Mouse (Mus musculus): ENCODE measurements at regions not wholly inside any gene's neighbourhood (a gene's known extent, or its start where the extent isn't known, plus 50 kb on each side); places are given as distances from the start of the nearest gene placed in this dataset.

DNA sequence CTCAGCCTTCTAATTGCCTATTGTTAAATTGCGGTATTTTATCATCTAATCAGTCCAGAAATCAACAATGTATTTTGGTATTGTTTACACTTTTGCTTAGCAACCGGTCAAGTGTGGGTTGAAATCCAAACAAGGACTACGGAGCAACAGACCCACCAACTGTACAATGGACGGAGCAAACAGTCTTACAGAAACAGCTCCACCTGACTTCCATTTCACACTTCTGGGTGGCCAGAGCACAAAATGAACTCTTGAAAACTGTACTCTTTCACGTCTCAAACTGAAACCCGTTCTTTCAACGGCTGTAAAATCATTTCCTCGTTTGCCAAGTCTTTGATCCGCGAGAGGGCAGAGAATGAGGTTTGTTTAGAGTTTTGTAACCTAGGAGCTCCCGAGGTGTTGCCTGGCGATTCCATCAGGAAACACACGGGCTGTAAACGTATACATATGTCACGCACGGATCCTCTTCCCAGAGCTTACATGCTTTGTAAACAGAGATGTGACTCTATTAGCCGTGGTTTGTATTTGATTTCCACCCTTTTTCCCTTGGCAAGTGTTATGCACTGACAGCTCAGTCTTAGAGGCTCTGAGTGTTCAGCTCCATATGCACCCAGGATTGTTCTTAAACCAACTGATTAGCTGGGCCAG lies 258.3 kb downstream of the Etnk1 start:
- Histone ChIP-seq H3K79me2 (replicated peaks; ENCODE audit: control insufficient read depth, insufficient read depth, low read length) (no peaks in the 10 kb centered on the region), H3K4me1 (ENCODE audit: control insufficient read depth, insufficient read depth, low read length) (no peaks in the 10 kb centered on the region), H3K36me3 (ENCODE audit: control insufficient read depth, insufficient read depth, low read length) (no peaks in the 10 kb centered on the region), H3K27me3 (ENCODE audit: control insufficient read depth, insufficient read depth, low read length) (no peaks in the 10 kb centered on the region), H3K27ac (no peak overlapping the region), H3K4me3 (no peak overlapping the region), H3K9ac (ENCODE audit: low read depth, low read length) (no peak overlapping the region)
- intact Hi-C loops (cut with DNase I): no loop called here
- DNase-seq: no peak
- WGBS: 73% methylated on average over 17 of the region's 17 CpGs
- no peak for TF ChIP-seq EP300 (IDR thresholded peaks at IDR 0.05; ENCODE audit: insufficient read depth, low read depth, low read length)
- TF ChIP-seq POLR2A (IDR thresholded peaks at IDR 0.05; ENCODE audit: insufficient read depth, low read depth, low read length): no peak
- TF ChIP-seq CTCF (IDR thresholded peaks at IDR 0.05): no peak

DNA sequence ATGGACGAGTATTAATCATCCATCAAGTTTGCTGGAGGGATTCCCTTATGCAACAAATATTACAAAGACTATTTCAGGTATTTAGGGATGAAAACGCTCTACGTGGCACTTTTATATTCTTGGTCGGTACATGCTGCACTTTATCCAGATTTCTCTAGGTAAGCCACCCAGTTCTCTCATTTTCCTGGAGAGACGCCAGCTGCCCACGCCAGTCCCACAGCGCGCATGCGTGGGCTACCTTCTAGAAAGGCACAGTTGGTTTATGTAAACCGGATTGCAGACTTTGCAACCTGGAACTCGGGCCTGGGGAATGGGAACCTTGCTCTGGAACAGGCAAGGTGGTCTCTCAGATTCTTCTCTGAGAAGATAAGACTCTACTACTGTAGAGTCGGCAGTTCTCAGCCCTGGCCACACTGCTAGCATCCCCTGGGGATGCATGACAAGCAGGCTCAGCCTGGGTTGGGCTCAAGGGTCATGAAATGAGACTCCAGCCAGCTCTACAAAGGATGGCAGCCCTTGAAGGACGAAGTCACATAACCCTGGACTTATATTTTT lies 265.0 kb downstream of the Etnk1 start:
- no peak for TF ChIP-seq CTCF (IDR thresholded peaks at IDR 0.05)
- no peak for TF ChIP-seq EP300 (IDR thresholded peaks at IDR 0.05; ENCODE audit: insufficient read depth, low read depth, low read length)
- TF ChIP-seq POLR2A (IDR thresholded peaks at IDR 0.05; ENCODE audit: insufficient read depth, low read depth, low read length): no peak
- Histone ChIP-seq H3K4me3 (no peak overlapping the region), H3K9ac (ENCODE audit: low read depth, low read length) (no peak overlapping the region), H3K27me3 (ENCODE audit: control insufficient read depth, insufficient read depth, low read length) (no peaks in the 10 kb centered on the region), H3K36me3 (ENCODE audit: control insufficient read depth, insufficient read depth, low read length) (no peaks in the 10 kb centered on the region), H3K4me1 (ENCODE audit: control insufficient read depth, insufficient read depth, low read length) (no peaks in the 10 kb centered on the region), H3K79me2 (replicated peaks; ENCODE audit: control insufficient read depth, insufficient read depth, low read length) (no peaks in the 10 kb centered on the region), H3K27ac (no peak overlapping the region)
- intact Hi-C loops (cut with DNase I): no loop called here
- no peak for DNase-seq
- WGBS: 81% methylated on average over 13 of the region's 13 CpGs

DNA sequence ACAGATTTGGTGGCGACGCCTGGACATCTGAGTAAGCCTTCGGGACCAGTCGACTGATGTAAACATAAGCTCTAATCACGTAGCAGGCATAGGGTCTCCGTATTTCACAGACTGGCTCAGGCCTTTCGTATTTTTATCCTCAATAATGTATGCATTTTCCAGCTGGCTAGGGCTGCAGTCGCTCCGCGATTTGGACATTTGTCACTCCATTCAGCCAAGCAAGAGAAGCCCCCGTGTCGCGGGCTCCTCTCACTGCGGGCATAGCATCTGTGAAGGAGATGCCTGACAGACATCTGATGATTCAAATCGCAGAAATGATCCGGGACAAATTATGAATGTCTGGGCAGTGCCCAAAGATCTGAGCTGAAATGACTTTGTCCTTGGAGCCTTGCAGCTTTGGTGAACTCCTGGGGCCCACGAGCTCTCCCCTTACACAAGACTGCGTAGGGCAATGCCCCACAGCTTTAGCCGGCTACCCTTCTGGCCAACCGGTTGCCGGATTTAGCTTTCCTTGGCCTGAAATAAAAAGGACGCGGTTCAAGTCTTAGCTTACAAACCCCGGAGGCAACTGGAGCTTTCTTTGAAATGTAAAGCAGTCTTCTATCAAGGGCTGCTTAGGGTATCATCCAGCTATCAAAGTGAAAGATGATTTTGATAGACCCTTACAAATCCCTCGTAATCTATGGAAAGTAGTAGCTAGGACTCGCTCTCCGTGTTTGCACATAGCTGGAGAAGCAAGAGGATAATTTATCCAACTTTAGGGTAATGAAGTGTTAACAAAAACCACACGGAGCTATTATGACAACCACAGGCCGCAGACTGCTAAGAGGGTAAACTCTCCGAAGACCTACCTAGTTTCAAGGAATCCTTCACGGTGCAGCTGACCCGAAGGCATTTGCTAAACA lies 270.6 kb downstream of the Etnk1 start:
- Histone ChIP-seq H3K27ac (no peak overlapping the region), H3K79me2 (replicated peaks; ENCODE audit: control insufficient read depth, insufficient read depth, low read length) (no peaks in the 10 kb centered on the region), H3K27me3 (ENCODE audit: control insufficient read depth, insufficient read depth, low read length) (no peaks in the 10 kb centered on the region), H3K9ac (ENCODE audit: low read depth, low read length) (no peak overlapping the region), H3K36me3 (ENCODE audit: control insufficient read depth, insufficient read depth, low read length) (no peaks in the 10 kb centered on the region), H3K4me1 (ENCODE audit: control insufficient read depth, insufficient read depth, low read length) (no peaks in the 10 kb centered on the region), H3K4me3 (no peak overlapping the region)
- intact Hi-C loops (cut with DNase I): no loop called here
- DNase-seq: no peak
- WGBS: 87% methylated on average over 32 of the region's 32 CpGs
- TF ChIP-seq EP300 (IDR thresholded peaks at IDR 0.05; ENCODE audit: insufficient read depth, low read depth, low read length) (no peak), CTCF (IDR thresholded peaks at IDR 0.05) (no peak), POLR2A (IDR thresholded peaks at IDR 0.05; ENCODE audit: insufficient read depth, low read depth, low read length) (no peak)

- WGBS: 87% methylated on average over 5 of the region's 5 CpGs
These were observed 271.2 kb downstream of the Etnk1 start for GRCm38 (mm10) chr6:143438272-143438591.

GRCm38 (mm10) chr6:143439484-143439883 lies 272.5 kb downstream of the Etnk1 start:
- no peaks in the 10 kb centered on the region for H3K79me2 ChIP-seq (replicated peaks; ENCODE audit: control insufficient read depth, insufficient read depth, low read length)
- intact Hi-C loops (cut with DNase I): no loop called here
- no peak overlapping the region for H3K9ac ChIP-seq (ENCODE audit: low read depth, low read length)
- H3K36me3 ChIP-seq (ENCODE audit: control insufficient read depth, insufficient read depth, low read length): no peaks in the 10 kb centered on the region
- WGBS: 91% methylated on average over 10 of the region's 10 CpGs
- H3K4me3 ChIP-seq: no peak overlapping the region
- no peak overlapping the region for H3K27ac ChIP-seq
- no peak for DNase-seq
- H3K4me1 ChIP-seq (ENCODE audit: control insufficient read depth, insufficient read depth, low read length): no peaks in the 10 kb centered on the region
- H3K27me3 ChIP-seq (ENCODE audit: control insufficient read depth, insufficient read depth, low read length): no peaks in the 10 kb centered on the region
- TF ChIP-seq POLR2A (IDR thresholded peaks at IDR 0.05; ENCODE audit: insufficient read depth, low read depth, low read length) (no peak), EP300 (IDR thresholded peaks at IDR 0.05; ENCODE audit: insufficient read depth, low read depth, low read length) (no peak), CTCF (IDR thresholded peaks at IDR 0.05) (no peak)

More at GRCm38 (mm10) chr6:143438272-143438591, 271.2 kb downstream of the Etnk1 start:
- Histone ChIP-seq H3K27ac (no peak overlapping the region), H3K27me3 (ENCODE audit: control insufficient read depth, insufficient read depth, low read length) (no peaks in the 10 kb centered on the region), H3K9ac (ENCODE audit: low read depth, low read length) (no peak overlapping the region), H3K4me3 (no peak overlapping the region), H3K36me3 (ENCODE audit: control insufficient read depth, insufficient read depth, low read length) (no peaks in the 10 kb centered on the region), H3K79me2 (replicated peaks; ENCODE audit: control insufficient read depth, insufficient read depth, low read length) (no peaks in the 10 kb centered on the region), H3K4me1 (ENCODE audit: control insufficient read depth, insufficient read depth, low read length) (no peaks in the 10 kb centered on the region)
- no peak for DNase-seq
- intact Hi-C loops (cut with DNase I): no loop called here
- TF ChIP-seq CTCF (IDR thresholded peaks at IDR 0.05) (no peak), POLR2A (IDR thresholded peaks at IDR 0.05; ENCODE audit: insufficient read depth, low read depth, low read length) (no peak), EP300 (IDR thresholded peaks at IDR 0.05; ENCODE audit: insufficient read depth, low read depth, low read length) (no peak)
